Mouse (Mus musculus): Measurements from ENCODE around the gene Gimap4. TPM values are rescaled to one million over a fixed set of nuclear protein-coding genes. Genes with fewer than 3 reads are reported as not detected.

Gene Gimap4
- polyA plus RNA-seq, 2 experiments = 9.6 to 9.8 TPM

GRCm38 (mm10) chr6:48675931-48676859, 8.2 kb upstream of the Gimap4 start, which contains the start of gene Gimap9:
TSS of gene Gimap9 (plus strand) at chr6:48676129.
- no peak for DNase-seq (ENCODE audit: low spot score)
- WGBS = 37% methylated on average over 13 of the region's 13 CpGs
- no peaks in the 10 kb centered on the region for H3K4me1 ChIP-seq (ENCODE audit: control insufficient read depth, insufficient read depth, low read length)
- ATAC-seq (ENCODE audit: low FRiP score, low read depth) = no peak
- H3K27me3 ChIP-seq (ENCODE audit: control insufficient read depth, insufficient read depth, low read length) = no peaks in the 10 kb centered on the region
- peak within 1 kb of the TSS; percentile 24 for H3K4me3 ChIP-seq (replicated peaks; ENCODE audit: low read length)
- H3K27ac ChIP-seq (replicated peaks; ENCODE audit: low read depth, low read length) = no peak within 1 kb of the TSS
- H3K36me3 ChIP-seq (ENCODE audit: control insufficient read depth, insufficient read depth, low read length) = no peaks in the 10 kb centered on the region
- 0 out of 2 replicates have a peak within 1 kb of the TSS, but pooled peaks have one; percentile 4 for H3K9ac ChIP-seq (ENCODE audit: low read depth, low read length, severe bottlenecking)
- no peak for TF ChIP-seq POLR2A (IDR thresholded peaks at IDR 0.05; ENCODE audit: borderline replicate concordance, extremely low read depth, insufficient read depth, insufficient read length)
- H3K9me3 ChIP-seq (ENCODE audit: control insufficient read depth, low read length) = no peaks in the 10 kb centered on the region
- peak within 1 kb of the TSS; percentile 32 for H3K4me2 ChIP-seq (replicated peaks; ENCODE audit: low read depth, low read length, severe bottlenecking)

- ATAC-seq (ENCODE audit: low FRiP score, low read depth) = no peak
- Histone ChIP-seq H3K27me3 (ENCODE audit: control insufficient read depth, insufficient read depth, low read length) (no peaks in the 10 kb centered on the region), H3K9ac (ENCODE audit: low read depth, low read length, severe bottlenecking) (no peak overlapping the region), H3K27ac (replicated peaks; ENCODE audit: low read depth, low read length) (no peak overlapping the region), H3K4me3 (replicated peaks; ENCODE audit: low read length) (no peak overlapping the region), H3K4me2 (replicated peaks; ENCODE audit: low read depth, low read length, severe bottlenecking) (no peak overlapping the region), H3K4me1 (ENCODE audit: control insufficient read depth, insufficient read depth, low read length) (no peaks in the 10 kb centered on the region), H3K9me3 (ENCODE audit: control insufficient read depth, low read length) (no peaks in the 10 kb centered on the region), H3K36me3 (ENCODE audit: control insufficient read depth, insufficient read depth, low read length) (no peaks in the 10 kb centered on the region)
- no peak for DNase-seq (ENCODE audit: low spot score)
- TF ChIP-seq POLR2A (IDR thresholded peaks at IDR 0.05; ENCODE audit: borderline replicate concordance, extremely low read depth, insufficient read depth, insufficient read length) = no peak
- 75% methylated on average over 5 of the region's 5 CpGs for WGBS
These were observed 7.4 kb upstream of the Gimap4 start for GRCm38 (mm10) chr6:48676860-48677415.

- H3K9me3 ChIP-seq (ENCODE audit: control insufficient read depth, low read length) = no peaks in the 10 kb centered on the region
- no peaks in the 10 kb centered on the region for H3K4me1 ChIP-seq (ENCODE audit: control insufficient read depth, insufficient read depth, low read length)
- no peak for TF ChIP-seq POLR2A (IDR thresholded peaks at IDR 0.05; ENCODE audit: borderline replicate concordance, extremely low read depth, insufficient read depth, insufficient read length)
- no peak overlapping the region for H3K9ac ChIP-seq (ENCODE audit: low read depth, low read length, severe bottlenecking)
- H3K36me3 ChIP-seq (ENCODE audit: control insufficient read depth, insufficient read depth, low read length) = no peaks in the 10 kb centered on the region
- DNase-seq (ENCODE audit: low spot score) = no peak
- H3K4me2 ChIP-seq (replicated peaks; ENCODE audit: low read depth, low read length, severe bottlenecking) = no peak overlapping the region
- whole genome bisulfite sequencing = 90% methylated on average over 17 of the region's 17 CpGs
- no peaks in the 10 kb centered on the region for H3K27me3 ChIP-seq (ENCODE audit: control insufficient read depth, insufficient read depth, low read length)
- no peak overlapping the region for H3K27ac ChIP-seq (replicated peaks; ENCODE audit: low read depth, low read length)
- no peak overlapping the region for H3K4me3 ChIP-seq (replicated peaks; ENCODE audit: low read length)
- ATAC-seq (ENCODE audit: low FRiP score, low read depth) = no peak
These were observed 6.6 kb upstream of the Gimap4 start for GRCm38 (mm10) chr6:48677492-48678345.

DNA sequence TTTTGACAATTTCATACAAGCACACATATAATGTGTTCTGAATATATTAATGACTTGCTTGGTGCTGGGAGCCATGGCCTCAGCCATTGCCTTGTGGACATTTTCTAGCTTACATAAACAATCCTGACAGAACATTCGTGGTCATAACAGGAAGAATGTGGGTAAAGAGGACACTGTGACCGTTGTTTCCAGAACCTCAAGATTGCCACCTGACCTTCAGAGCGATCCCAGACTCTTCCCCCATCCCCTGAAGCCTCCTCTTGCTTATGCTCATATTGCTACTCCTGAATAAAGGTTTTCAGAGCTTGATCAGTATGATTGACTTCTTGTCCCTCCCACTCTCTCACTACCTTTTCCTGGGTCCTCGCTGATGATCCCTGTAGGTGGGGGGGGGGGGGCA, 6.0 kb upstream of the Gimap4 start:
- 81% methylated on average over 4 of the region's 4 CpGs for WGBS
- DNase-seq (ENCODE audit: low spot score) (no peak), ATAC-seq (ENCODE audit: low FRiP score, low read depth) (no peak)
- Histone ChIP-seq H3K36me3 (ENCODE audit: control insufficient read depth, insufficient read depth, low read length) (no peaks in the 10 kb centered on the region), H3K9ac (ENCODE audit: low read depth, low read length, severe bottlenecking) (no peak overlapping the region), H3K9me3 (ENCODE audit: control insufficient read depth, low read length) (no peaks in the 10 kb centered on the region), H3K27ac (replicated peaks; ENCODE audit: low read depth, low read length) (no peak overlapping the region), H3K4me2 (replicated peaks; ENCODE audit: low read depth, low read length, severe bottlenecking) (no peak overlapping the region), H3K27me3 (ENCODE audit: control insufficient read depth, insufficient read depth, low read length) (no peaks in the 10 kb centered on the region), H3K4me1 (ENCODE audit: control insufficient read depth, insufficient read depth, low read length) (no peaks in the 10 kb centered on the region), H3K4me3 (replicated peaks; ENCODE audit: low read length) (no peak overlapping the region)
- no peak for TF ChIP-seq POLR2A (IDR thresholded peaks at IDR 0.05; ENCODE audit: borderline replicate concordance, extremely low read depth, insufficient read depth, insufficient read length)

GRCm38 (mm10) chr6:48679701-48680100, 4.6 kb upstream of the Gimap4 start:
- H3K27ac ChIP-seq (replicated peaks; ENCODE audit: low read depth, low read length) = no peak overlapping the region
- H3K36me3 ChIP-seq (ENCODE audit: control insufficient read depth, insufficient read depth, low read length) = no peaks in the 10 kb centered on the region
- TF ChIP-seq POLR2A (IDR thresholded peaks at IDR 0.05; ENCODE audit: borderline replicate concordance, extremely low read depth, insufficient read depth, insufficient read length) = no peak
- WGBS = 75% methylated on average over 6 of the region's 6 CpGs
- no peak overlapping the region for H3K4me3 ChIP-seq (replicated peaks; ENCODE audit: low read length)
- no peaks in the 10 kb centered on the region for H3K9me3 ChIP-seq (ENCODE audit: control insufficient read depth, low read length)
- no peak for ATAC-seq (ENCODE audit: low FRiP score, low read depth)
- no peak for DNase-seq (ENCODE audit: low spot score)
- H3K4me2 ChIP-seq (replicated peaks; ENCODE audit: low read depth, low read length, severe bottlenecking) = no peak overlapping the region
- no peaks in the 10 kb centered on the region for H3K4me1 ChIP-seq (ENCODE audit: control insufficient read depth, insufficient read depth, low read length)
- no peak overlapping the region for H3K9ac ChIP-seq (ENCODE audit: low read depth, low read length, severe bottlenecking)
- no peaks in the 10 kb centered on the region for H3K27me3 ChIP-seq (ENCODE audit: control insufficient read depth, insufficient read depth, low read length)

All from limb, embryonic 14.5 days (tissue).